In genomic region chr2:103084451-103084850, GRCm38 (mm10) we compare ENCODE assay signal across 9 mouse cellular contexts. TPM values are rescaled to one million over a fixed set of nuclear protein-coding genes. Genes with fewer than 3 reads are reported as not detected.
DNase-seq lines count a peak whose midpoint lies in the region; ATAC-seq and TF ChIP-seq lines count a peak whose summit lies in the region.
"Had no signal": no experiment of that assay in that cellular context is flagged by ENCODE, and none has a peak within 500 bp of the region (broad histone marks: within the 10 kb centered on the region; RNA-seq: fewer than 3 reads in every experiment).

No protein-coding gene starts in this region.

- no peak overlapping the region for H3K4me2 ChIP-seq in intestine, postnatal 0 days (replicated peaks; ENCODE audit: low read depth)
- H3K4me2 ChIP-seq in intestine, embryonic 15.5 days (replicated peaks): no peak overlapping the region
- H3K4me2 ChIP-seq: neural tube, embryonic 12.5 days had no signal

- ATAC-seq in intestine, postnatal 0 days: no peak
- ATAC-seq in intestine, embryonic 15.5 days: no peak

- no peaks in the 10 kb centered on the region for H3K27me3 ChIP-seq in intestine, postnatal 0 days (replicated peaks; ENCODE audit: control insufficient read depth, insufficient read depth, low read length)
- no peaks in the 10 kb centered on the region for H3K27me3 ChIP-seq in intestine, embryonic 15.5 days (replicated peaks)
- H3K27me3 ChIP-seq in thymus, adult 2 months (ENCODE audit: control insufficient read depth, insufficient read depth, low read length): no peaks in the 10 kb centered on the region
- H3K27me3 ChIP-seq: neural tube, embryonic 12.5 days had no signal

- WGBS in intestine, postnatal 0 days: 50% methylated on average over 5 of the region's 5 CpGs
- 59% methylated on average over 5 of the region's 5 CpGs for WGBS in intestine, embryonic 15.5 days
- WGBS in thymus, adult 2 months: 67% methylated on average over 5 of the region's 5 CpGs

- peaks cover 16% of the 10 kb centered on the region; the same call in 1 of the 2 replicates for H3K36me3 ChIP-seq in intestine, postnatal 0 days (ENCODE audit: control insufficient read depth, insufficient read depth)
- no peaks in the 10 kb centered on the region for H3K36me3 ChIP-seq in intestine, embryonic 15.5 days
- H3K36me3 ChIP-seq in thymus, adult 2 months (ENCODE audit: control insufficient read depth, insufficient read depth, low read length): no peaks in the 10 kb centered on the region

- TF ChIP-seq POLR2A in thymus, adult 2 months (IDR thresholded peaks at IDR 0.05; ENCODE audit: control insufficient read depth, extremely low read depth, insufficient read depth, low read length, poor library complexity): no peak

- peak; percentile 74 for TF ChIP-seq CTCF in intestine, postnatal 0 days (IDR thresholded peaks at IDR 0.05; ENCODE audit: low read depth)
- TF ChIP-seq CTCF in thymus, adult 2 months (IDR thresholded peaks at IDR 0.05; ENCODE audit: borderline replicate concordance, control insufficient read depth, extremely low read depth, insufficient read depth, low read length, poor library complexity): no peak

- H3K9me3 ChIP-seq in intestine, postnatal 0 days (ENCODE audit: control insufficient read depth): no peaks in the 10 kb centered on the region
- no peaks in the 10 kb centered on the region for H3K9me3 ChIP-seq in intestine, embryonic 15.5 days
- H3K9me3 ChIP-seq: neural tube, embryonic 12.5 days had no signal

- no peak overlapping the region for H3K9ac ChIP-seq in intestine, postnatal 0 days (ENCODE audit: low read depth, low read length)
- no peak overlapping the region for H3K9ac ChIP-seq in intestine, embryonic 15.5 days
- H3K9ac ChIP-seq: neural tube, embryonic 12.5 days had no signal

- peak; percentile 9 for DNase-seq in thymus, adult 2 months
- no peak for DNase-seq in thymus, adult 18-20 months
- DNase-seq in adipocyte (ENCODE audit: low spot score): peak; percentile 60
- peak; percentile 7 to 21 for DNase-seq in natural killer cell, adult 2 months (ENCODE audit: low spot score in 2 of 2)
- no peak for DNase-seq in gastrocnemius, postnatal 36 days
- DNase-seq in frontal cortex, postnatal 10 days (ENCODE audit: low spot score in 2 of 2): no peak

- intact Hi-C loops in gastrocnemius, postnatal 36 days (cut with DNase I): loop anchor here (5.0 kb wide), 1 partner anchor 402 kb away; no protein-coding TSS in a partner anchor

- H3K27ac ChIP-seq in intestine, postnatal 0 days (ENCODE audit: low read depth, low read length): no peak overlapping the region
- no peak overlapping the region for H3K27ac ChIP-seq in intestine, embryonic 15.5 days
- no peak overlapping the region for H3K27ac ChIP-seq in thymus, adult 2 months (ENCODE audit: control insufficient read depth, insufficient read depth, low read length)
- H3K27ac ChIP-seq: neural tube, embryonic 12.5 days had no signal

- no peaks in the 10 kb centered on the region for H3K4me1 ChIP-seq in intestine, postnatal 0 days (replicated peaks; ENCODE audit: control insufficient read depth, insufficient read depth, low read length)
- H3K4me1 ChIP-seq in intestine, embryonic 15.5 days (replicated peaks): no peaks in the 10 kb centered on the region
- H3K4me1 ChIP-seq in thymus, adult 2 months (replicated peaks; ENCODE audit: control insufficient read depth, insufficient read depth, low read length): no peaks in the 10 kb centered on the region
- H3K4me1 ChIP-seq: neural tube, embryonic 12.5 days had no signal

- no peak overlapping the region for H3K4me3 ChIP-seq in intestine, postnatal 0 days (ENCODE audit: low read depth, low read length)
- H3K4me3 ChIP-seq in intestine, embryonic 15.5 days (replicated peaks): no peak overlapping the region
- H3K4me3 ChIP-seq in thymus, adult 2 months (ENCODE audit: control insufficient read depth, insufficient read depth, low read length): no peak overlapping the region
- H3K4me3 ChIP-seq: neural tube, embryonic 12.5 days had no signal

RNA-seq across cellular contexts. Expression of gene Apip, which starts 11.0 kb away (rescaled TPM):
- 28.8 and 29.1 TPM in 2 replicates for polyA plus RNA-seq in intestine, postnatal 0 days (2015; fragmentation: Nextera tagmentation; extraction: Ambion mirVana)
- polyA plus RNA-seq in intestine, embryonic 15.5 days (2015; fragmentation: Nextera tagmentation; extraction: Ambion mirVana): 55.1 and 55.6 TPM in 2 replicates
- polyA plus RNA-seq in thymus, adult 2 months (2012; rRNA removed): 11.7 and 11.8 TPM in 2 replicates
- total RNA-seq in gastrocnemius, postnatal 36 days (2021): 10 to 100 TPM; 37.0 to 45.9 TPM

RNA-seq across cellular contexts. Expression of gene Pdhx, which starts 11.1 kb away (rescaled TPM):
- 22.4 and 23.5 TPM in 2 replicates for polyA plus RNA-seq in intestine, postnatal 0 days (2015; fragmentation: Nextera tagmentation; extraction: Ambion mirVana)
- 34.9 and 36.6 TPM in 2 replicates for polyA plus RNA-seq in intestine, embryonic 15.5 days (2015; fragmentation: Nextera tagmentation; extraction: Ambion mirVana)
- polyA plus RNA-seq in thymus, adult 2 months (2012; rRNA removed): 17.0 and 21.2 TPM in 2 replicates
- 10 to 100 TPM; 87.0 to 99.9 TPM for total RNA-seq in gastrocnemius, postnatal 36 days (2021)

Comparison
In these comparisons a context has a peak if more than half of its experiments do, and no peak if none do; other contexts are left out.
1. DNase-seq: peak in thymus, adult 2 months (single experiment), adipocyte (single experiment) and natural killer cell, adult 2 months (2 of 2); none in thymus, adult 18-20 months (0 of 2), gastrocnemius, postnatal 36 days (0 of 2) and frontal cortex, postnatal 10 days (0 of 2).